Mouse (Mus musculus) kidney, embryonic 16.5 days (tissue): ENCODE measurements around the gene Usp36. TPM values are rescaled to one million over a fixed set of nuclear protein-coding genes. Genes with fewer than 3 reads are reported as not detected.

Experiments
- ATAC-seq: fragments of 200-750 bp; cut with Nextera tagmentation; 2 replicates; pipeline ENCODE4 v1.8.0; 2017; ENCODE audit warnings: moderate TSS enrichment; ENCODE audit not compliant: low FRiP score, low TSS enrichment
- H3K27ac ChIP-seq: fragments of 300-500 bp; sonication (generic); 2 replicates; pipeline ENCODE4 v1.5.1; 2014; ENCODE audit warnings: low read length
- H3K27me3 ChIP-seq: fragments of 300-500 bp; sonication (generic); 2 replicates; pipeline ENCODE4 v1.6.1; 2014; ENCODE audit warnings: low read length, control low read depth, mixed read lengths; ENCODE audit not compliant: insufficient read depth
- H3K36me3 ChIP-seq: fragments of 300-500 bp; sonication (generic); 2 replicates; pipeline ENCODE4 v1.6.1; 2014; ENCODE audit warnings: low read length, control low read depth, mixed read lengths; ENCODE audit not compliant: insufficient read depth
- H3K4me1 ChIP-seq: fragments of 300-500 bp; sonication (generic); 2 replicates; pipeline ENCODE4 v1.6.1; 2014; ENCODE audit warnings: low read length, control low read depth, mixed read lengths; ENCODE audit not compliant: insufficient read depth
- H3K4me2 ChIP-seq: fragments of 300-500 bp; sonication (generic); replicated peaks from 2 replicates; pipeline ENCODE4 v1.6.1; 2014; ENCODE audit warnings: low read depth, low read length
- H3K4me3 ChIP-seq: fragments of 300-500 bp; sonication (generic); 2 replicates; pipeline ENCODE4 v1.5.1; 2014; ENCODE audit warnings: mild to moderate bottlenecking, low read length
- H3K9ac ChIP-seq: fragments of 300-500 bp; sonication (generic); replicated peaks from 2 replicates; pipeline ENCODE4 v1.6.1; 2014; ENCODE audit warnings: low read length
- H3K9me3 ChIP-seq: fragments of 300-500 bp; sonication (generic); 2 replicates; pipeline ENCODE4 v1.6.1; 2016; ENCODE audit warnings: low read length, control low read depth
- WGBS: fragments of 180-500 bp; shearing (Covaris S2); extraction: QIAGEN DNeasy Blood & Tissue Kit; methylation state at CpG from one replicate; pipeline ENCODE4 v1.1.7; 2014; 5-methylcytosine and 5-hydroxymethylcytosine counted together
- polyA plus RNA-seq: library from polyadenylated mRNA; unstranded; fragments of >200 nt; fragmentation: Nextera tagmentation; extraction: Ambion mirVana; gene quantifications from 2 replicates; pipeline ENCODE4 v1.2.1, GENCODE M21; 2015

The Usp36 gene
- polyA plus RNA-seq, 1 experiment from 2014 or later, result 21.4 TPM

GRCm38 (mm10) chr11:118219066-118219465 lies 71.0 kb downstream of the Usp36 start:
- H3K36me3 ChIP-seq, result no peaks in the 10 kb centered on the region
- no peak overlapping the region for H3K4me2 ChIP-seq
- H3K4me3 ChIP-seq, result no peak overlapping the region
- H3K9me3 ChIP-seq, result no peaks in the 10 kb centered on the region
- no peaks in the 10 kb centered on the region for H3K27me3 ChIP-seq
- no peak for ATAC-seq
- WGBS, result 86% methylated on average over 4 of the region's 4 CpGs
- no peaks in the 10 kb centered on the region; the same call in 1 of the 2 replicates for H3K4me1 ChIP-seq
- H3K27ac ChIP-seq, result no peak overlapping the region
- no peak overlapping the region for H3K9ac ChIP-seq

GRCm38 (mm10) chr11:118216468-118216867 lies 73.6 kb downstream of the Usp36 start:
- WGBS, result 80% methylated on average over 6 of the region's 6 CpGs
- Histone ChIP-seq H3K27ac (no peak overlapping the region), H3K4me2 (no peak overlapping the region), H3K27me3 (no peaks in the 10 kb centered on the region), H3K9ac (no peak overlapping the region), H3K36me3 (no peaks in the 10 kb centered on the region), H3K4me1 (peaks cover 19% of the 10 kb centered on the region), H3K4me3 (no peak overlapping the region), H3K9me3 (no peaks in the 10 kb centered on the region)
- ATAC-seq, result no peak

GRCm38 (mm10) chr11:118215928-118216458 lies 74.1 kb downstream of the Usp36 start:
- Histone ChIP-seq H3K9me3 (no peaks in the 10 kb centered on the region), H3K36me3 (no peaks in the 10 kb centered on the region), H3K9ac (no peak overlapping the region), H3K27ac (no peak overlapping the region), H3K4me1 (peaks cover 22% of the 10 kb centered on the region), H3K27me3 (no peaks in the 10 kb centered on the region), H3K4me3 (no peak overlapping the region), H3K4me2 (no peak overlapping the region)
- no peak for ATAC-seq
- 71% methylated on average over 5 of the region's 5 CpGs for WGBS

GRCm38 (mm10) chr11:118212636-118213112 lies 77.4 kb downstream of the Usp36 start:
- no peak overlapping the region for H3K27ac ChIP-seq
- H3K4me2 ChIP-seq, result no peak overlapping the region
- H3K4me1 ChIP-seq, result peaks cover 47% of the 10 kb centered on the region
- no peaks in the 10 kb centered on the region for H3K9me3 ChIP-seq
- no peak for ATAC-seq
- 46% methylated on average over 7 of the region's 7 CpGs for WGBS
- H3K27me3 ChIP-seq, result no peaks in the 10 kb centered on the region
- no peak overlapping the region for H3K4me3 ChIP-seq
- no peaks in the 10 kb centered on the region for H3K36me3 ChIP-seq
- no peak overlapping the region for H3K9ac ChIP-seq

DNA sequence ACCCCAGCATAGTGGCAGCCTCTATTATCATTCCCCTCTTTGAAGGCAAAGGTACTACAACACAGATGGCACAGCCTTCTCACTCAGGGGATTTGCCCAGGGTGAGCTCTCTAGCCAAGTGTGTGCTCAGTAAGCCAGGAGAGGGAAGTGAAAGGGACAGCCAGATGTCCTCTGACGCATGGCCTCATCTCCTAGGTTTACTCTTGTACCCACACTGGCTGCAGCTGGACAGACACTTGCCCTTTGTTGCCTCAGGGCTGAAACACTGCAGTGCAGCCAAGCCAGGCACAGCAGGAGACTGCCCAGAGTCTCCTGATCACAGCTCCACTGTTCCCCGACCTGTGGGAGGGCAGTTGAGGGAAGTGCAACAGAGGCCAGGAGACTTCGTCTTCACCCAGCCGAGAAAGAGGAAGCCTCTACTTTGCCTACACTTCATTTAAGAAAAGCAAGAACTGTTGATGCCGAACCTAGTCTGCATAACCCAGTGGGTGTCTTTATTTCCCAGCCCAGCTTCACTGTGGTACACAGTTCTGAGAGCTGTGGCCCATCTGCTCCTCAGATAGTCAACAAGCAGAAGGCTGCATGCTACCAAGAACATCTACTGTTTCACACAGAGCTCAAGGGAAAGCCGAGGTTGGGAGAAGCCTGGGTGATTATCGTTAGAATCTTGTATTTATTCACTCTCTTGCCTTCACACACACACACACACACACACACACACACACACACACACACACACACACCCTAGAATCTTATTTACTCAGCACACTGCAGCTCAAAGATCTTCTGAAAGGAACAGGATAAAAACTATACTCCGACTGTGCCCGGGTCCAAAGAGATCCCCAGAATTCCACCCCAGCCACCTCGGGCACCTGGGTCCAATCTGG lies 78.1 kb downstream of the Usp36 start:
- ATAC-seq, result peak; percentile 69; the same call in 1 of the 2 replicates
- 45% methylated on average over 10 of the region's 10 CpGs for WGBS
- no peaks in the 10 kb centered on the region for H3K9me3 ChIP-seq
- H3K4me2 ChIP-seq, result no peak overlapping the region
- no peaks in the 10 kb centered on the region for H3K27me3 ChIP-seq
- no peak overlapping the region for H3K4me3 ChIP-seq
- H3K9ac ChIP-seq, result peak overlapping the region; percentile 43
- H3K36me3 ChIP-seq, result no peaks in the 10 kb centered on the region
- peaks cover 53% of the 10 kb centered on the region for H3K4me1 ChIP-seq
- peak overlapping the region; percentile 32 for H3K27ac ChIP-seq

DNA sequence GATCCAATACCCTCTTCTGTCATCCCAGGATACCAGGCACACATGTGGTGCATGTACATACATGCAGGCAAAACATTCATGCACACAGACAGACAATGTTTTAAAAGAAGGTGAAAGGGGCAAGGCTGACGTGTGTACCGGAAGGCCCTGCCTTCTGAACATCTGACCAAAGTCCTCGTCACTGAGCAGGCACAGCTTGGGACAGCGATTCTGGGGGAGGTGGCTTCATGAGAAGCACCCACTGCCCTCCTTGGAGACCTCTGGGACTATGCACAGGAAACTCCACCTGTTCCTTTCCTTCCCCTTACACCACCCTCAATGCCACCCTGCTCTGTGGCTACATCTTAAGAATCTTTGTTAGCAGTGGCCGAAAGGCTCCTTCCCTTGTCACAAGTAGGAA lies 79.1 kb downstream of the Usp36 start:
- WGBS, result 84% methylated on average over 5 of the region's 5 CpGs
- Histone ChIP-seq H3K4me3 (no peak overlapping the region), H3K4me2 (no peak overlapping the region), H3K36me3 (no peaks in the 10 kb centered on the region), H3K9ac (no peak overlapping the region), H3K9me3 (no peaks in the 10 kb centered on the region), H3K27me3 (no peaks in the 10 kb centered on the region), H3K27ac (no peak overlapping the region), H3K4me1 (peaks cover 59% of the 10 kb centered on the region)
- 0 out of 2 replicates have a peak, but pooled peaks have one; percentile 40 for ATAC-seq

GRCm38 (mm10) chr11:118210116-118210515 lies 79.9 kb downstream of the Usp36 start:
- no peak overlapping the region for H3K9ac ChIP-seq
- peaks cover 63% of the 10 kb centered on the region for H3K4me1 ChIP-seq
- no peaks in the 10 kb centered on the region for H3K9me3 ChIP-seq
- no peaks in the 10 kb centered on the region for H3K27me3 ChIP-seq
- no peak for ATAC-seq
- H3K27ac ChIP-seq, result no peak overlapping the region
- H3K4me3 ChIP-seq, result no peak overlapping the region
- H3K4me2 ChIP-seq, result no peak overlapping the region
- WGBS, result 89% methylated on average over 4 of the region's 4 CpGs
- no peaks in the 10 kb centered on the region for H3K36me3 ChIP-seq

Other genes starting within 250 kb of the Usp36 start
- gene Dnah17, start 159.6 kb downstream of the Usp36 start, polyA plus RNA-seq, result 0.16 and 0.19 TPM in 2 replicates
- 17.9 and 18.2 TPM in 2 replicates for gene Cyth1, start 41.7 kb downstream of the Usp36 start, polyA plus RNA-seq
- 0.37 and 0.39 TPM in 2 replicates for gene Cep295nl, start 52.3 kb upstream of the Usp36 start, polyA plus RNA-seq
- gene Timp2, start 65.5 kb upstream of the Usp36 start, polyA plus RNA-seq, result 84.6 TPM in 2 replicates
- gene Lgals3bp, start 111.8 kb upstream of the Usp36 start, polyA plus RNA-seq, result 14.9 and 18.1 TPM in 2 replicates
- gene Cant1, start 128.8 kb upstream of the Usp36 start, polyA plus RNA-seq, result 30.6 and 30.9 TPM in 2 replicates
- 8.2 and 8.3 TPM in 2 replicates for gene C1qtnf1, start 138.0 kb upstream of the Usp36 start, polyA plus RNA-seq
- 6.1 and 7.5 TPM in 2 replicates for gene Engase, start 186.6 kb upstream of the Usp36 start, polyA plus RNA-seq